Mouse (Mus musculus) layer of hippocampus, postnatal 25 days (tissue): Measurements from ENCODE around the gene Cdt1. TPM values are rescaled to one million over a fixed set of nuclear protein-coding genes. Genes with fewer than 3 reads are reported as not detected.

ENCODE experiments used
- DNase-seq, 2 experiments: peaks; one replicate each; pipeline ENCODE4 v3.0.0; 2022; ENCODE audit warnings: mixed read lengths in 2 of 2, low spot score in 1 of 2; ENCODE audit errors: extremely low spot score in 1 of 2
- total RNA-seq, 2 experiments: library from RNA; stranded (reverse); gene quantifications; 2 replicates each; pipeline ENCODE4 v1.2.3; 2021

The Cdt1 gene
- total RNA-seq, 2 experiments from 2014 or later, result 1.1 to 1.6 TPM

- DNase-seq, result no peak
These were observed 18.9 kb upstream of the Cdt1 start for GRCm38 (mm10) chr8:122548891-122549439.

GRCm38 (mm10) chr8:122550234-122550994 is 17.4 kb upstream of the Cdt1 start:
- DNase-seq, result no peak

GRCm38 (mm10) chr8:122550995-122551264 is 16.9 kb upstream of the Cdt1 start:
- no peak for DNase-seq

- peak; percentile 75 to 90 for DNase-seq
These were observed 16.4 kb upstream of the Cdt1 start, which contains the start of gene Piezo1 for GRCm38 (mm10) chr8:122551265-122552051. Gene Piezo1 (minus strand): TSS chr8:122551329.

- peak in 1 of 2 experiments; percentile 62 for DNase-seq
These were observed 13.0 kb upstream of the Cdt1 start for GRCm38 (mm10) chr8:122554786-122555185.

GRCm38 (mm10) chr8:122556030-122557009 is 11.5 kb upstream of the Cdt1 start:
- DNase-seq, result no peak

- DNase-seq, result no peak
These were observed 10.4 kb upstream of the Cdt1 start for GRCm38 (mm10) chr8:122557248-122558038.

GRCm38 (mm10) chr8:122558671-122559349 is 9.0 kb upstream of the Cdt1 start:
- DNase-seq, result no peak

- no peak for DNase-seq
These were observed 6.6 kb upstream of the Cdt1 start for GRCm38 (mm10) chr8:122561199-122561598.

- DNase-seq, result no peak
These were observed 3.2 kb upstream of the Cdt1 start for GRCm38 (mm10) chr8:122564363-122565352.

GRCm38 (mm10) chr8:122566766-122567165 is 1.0 kb upstream of the Cdt1 start:
- DNase-seq, result no peak

- DNase-seq, result no peak
These were observed 292 bp downstream of the Cdt1 start for GRCm38 (mm10) chr8:122568109-122568504.

- no peak for DNase-seq
These were observed 1.1 kb downstream of the Cdt1 start for GRCm38 (mm10) chr8:122568881-122569309.

GRCm38 (mm10) chr8:122569329-122569728 is 1.5 kb downstream of the Cdt1 start:
- no peak for DNase-seq

GRCm38 (mm10) chr8:122569996-122570395 is 2.2 kb downstream of the Cdt1 start:
- no peak for DNase-seq

GRCm38 (mm10) chr8:122571153-122571552 is 3.3 kb downstream of the Cdt1 start:
- no peak for DNase-seq

- DNase-seq, result no peak
These were observed 4.0 kb downstream of the Cdt1 start for GRCm38 (mm10) chr8:122571750-122572267.

- no peak for DNase-seq
These were observed 4.9 kb downstream of the Cdt1 start for GRCm38 (mm10) chr8:122572751-122573150.
